Mouse (Mus musculus): ENCODE results near the gene Ppp1ca. TPM values are rescaled to one million over a fixed set of nuclear protein-coding genes. Genes with fewer than 3 reads are reported as not detected.

The Ppp1ca gene
- total and polyA plus RNA-seq, 3 experiments, result 389 to 635 (median 502) TPM

GRCm38 (mm10) chr19:4187303-4187702, 4.6 kb upstream of the Ppp1ca start:
- in situ Hi-C loops (cut with MboI; ENCODE audit: low pct_ligation_motif_present, low pct_unique_long_range_greater_than_20kb, low sequenced_read_pairs), result no loop called here
- dilution Hi-C loops (cut with MboI; ENCODE audit: extremely low pct_ligation_motif_present, extremely low pct_unique_long_range_greater_than_20kb, low sequenced_read_pairs), result no loop called here
- Histone ChIP-seq H3K27ac (ENCODE audit: insufficient read depth, low read depth) (0 out of 2 replicates have a peak overlapping the region, but pooled peaks have one; percentile 2), H3K9ac (ENCODE audit: insufficient read depth, low read depth) (no peak overlapping the region), H3K4me1 (ENCODE audit: control insufficient read depth in 1 of 2, insufficient read depth in 2 of 2) (peaks cover 27 to 71% of the 10 kb centered on the region in 2 experiments), H3K27me3 (replicated peaks) (no peaks in the 10 kb centered on the region), H3K9me3 (replicated peaks; ENCODE audit: low read length) (no peaks in the 10 kb centered on the region), H3K36me3 (replicated peaks in 1 of 2; ENCODE audit: control insufficient read depth in 1 of 2, insufficient read depth in 1 of 2, low read length in 1 of 2) (peaks cover 55 to 69% of the 10 kb centered on the region in 2 experiments), H3K79me2 (replicated peaks; ENCODE audit: control insufficient read depth, extremely low read depth, insufficient read depth, poor library complexity, severe bottlenecking) (peaks cover 23% of the 10 kb centered on the region), H3K4me2 (ENCODE audit: insufficient read depth, low read depth, poor library complexity, severe bottlenecking) (peak overlapping the region; percentile 18), H3K4me3 (replicated peaks in 1 of 3; ENCODE audit: low read depth in 2 of 3, low read length in 2 of 3, poor library complexity in 1 of 3) (peak overlapping the region in 1 of 3 experiments; percentile 41)
- DNase-seq (ENCODE audit: extremely low read depth), result no peak
- no peak for TF ChIP-seq ELF1 (IDR thresholded peaks at IDR 0.05; ENCODE audit: low read depth, low read length)
- TF ChIP-seq E2F4 (IDR thresholded peaks at IDR 0.05; ENCODE audit: insufficient replicate concordance, low read depth, low read length), result no peak
- TF ChIP-seq RAD21 (IDR thresholded peaks at IDR 0.05; ENCODE audit: low read depth, low read length), result no peak
- no peak for TF ChIP-seq POLR2AphosphoS2 (IDR thresholded peaks at IDR 0.05; ENCODE audit: low read depth, low read length)
- no peak for TF ChIP-seq MAZ (IDR thresholded peaks at IDR 0.05; ENCODE audit: low read depth, low read length)
- no peak for TF ChIP-seq ZC3H11A (IDR thresholded peaks at IDR 0.05; ENCODE audit: low read depth, low read length)
- TF ChIP-seq NRF1 (IDR thresholded peaks at IDR 0.05; ENCODE audit: low read depth, low read length), result no peak
- TF ChIP-seq POLR2A (IDR thresholded peaks at IDR 0.05; ENCODE audit: low read depth, low read length), result no peak
- no peak for TF ChIP-seq CHD2 (IDR thresholded peaks at IDR 0.05; ENCODE audit: low read length)
- TF ChIP-seq ZKSCAN1 (IDR thresholded peaks at IDR 0.05; ENCODE audit: borderline replicate concordance, low read depth, low read length), result no peak

GRCm38 (mm10) chr19:4189051-4189620, 2.7 kb upstream of the Ppp1ca start:
- H3K27ac ChIP-seq (ENCODE audit: insufficient read depth, low read depth), result peak overlapping the region; percentile 1; the same call in 1 of the 2 replicates

GRCm38 (mm10) chr19:4190831-4191334, 982 bp upstream of the Ppp1ca start, which contains the start of gene Tbc1d10c:
Gene Tbc1d10c, minus strand, starts transcription at chr19:4191284.
- Histone ChIP-seq H3K79me2 (replicated peaks; ENCODE audit: control insufficient read depth, extremely low read depth, insufficient read depth, poor library complexity, severe bottlenecking) (peaks cover 46% of the 10 kb centered on the region), H3K4me1 (ENCODE audit: control insufficient read depth in 1 of 2, insufficient read depth in 2 of 2) (peaks cover 19 to 65% of the 10 kb centered on the region in 2 experiments), H3K27ac (ENCODE audit: insufficient read depth, low read depth) (peak within 1 kb of the TSS; percentile 82)
- TF ChIP-seq ZKSCAN1 (IDR thresholded peaks at IDR 0.05; ENCODE audit: borderline replicate concordance, low read depth, low read length) (no peak), PAX5 (IDR thresholded peaks at IDR 0.05; ENCODE audit: low read length) (no peak), MAZ (IDR thresholded peaks at IDR 0.05; ENCODE audit: low read depth, low read length) (peak; percentile 98), CHD1 (IDR thresholded peaks at IDR 0.05; ENCODE audit: low read depth, low read length) (no peak), RAD21 (IDR thresholded peaks at IDR 0.05; ENCODE audit: low read depth, low read length) (no peak; the same call in 1 of the 2 replicates), MEF2A (IDR thresholded peaks at IDR 0.05; ENCODE audit: borderline replicate concordance, low read depth, low read length) (peak; percentile 69), NELFE (IDR thresholded peaks at IDR 0.05; ENCODE audit: low read depth, low read length) (no peak), USF2 (conservative IDR thresholded peaks at IDR 0.05; ENCODE audit: low read depth, low read length) (no peak), TCF12 (IDR thresholded peaks at IDR 0.05; ENCODE audit: low read depth, low read length) (peak; percentile 69; the same call in 1 of the 2 replicates), E2F4 (IDR thresholded peaks at IDR 0.05; ENCODE audit: insufficient replicate concordance, low read depth, low read length) (no peak), MAFK (IDR thresholded peaks at IDR 0.05; ENCODE audit: insufficient replicate concordance, low read length) (no peak), JUN (IDR thresholded peaks at IDR 0.05; ENCODE audit: insufficient read depth, low read depth, low read length) (no peak), UBTF (IDR thresholded peaks at IDR 0.05; ENCODE audit: low read depth, low read length) (0 out of 2 replicates have a peak, but pooled peaks have one; percentile 23), KAT2A (IDR thresholded peaks at IDR 0.05; ENCODE audit: insufficient replicate concordance, low read length) (no peak), ZMIZ1 (IDR thresholded peaks at IDR 0.05; ENCODE audit: low read depth, low read length) (no peak), CTCF (conservative IDR thresholded peaks at IDR 0.05 in 1 of 2, IDR thresholded peaks at IDR 0.05 in 1 of 2; ENCODE audit: low read depth in 2 of 2, low read length in 2 of 2) (no peak), GABPA (IDR thresholded peaks at IDR 0.05; ENCODE audit: insufficient replicate concordance, low read depth, low read length) (no peak)

More at GRCm38 (mm10) chr19:4189051-4189620, 2.7 kb upstream of the Ppp1ca start:
- in situ Hi-C loops (cut with MboI; ENCODE audit: low pct_ligation_motif_present, low pct_unique_long_range_greater_than_20kb, low sequenced_read_pairs) (no loop called here), dilution Hi-C loops (cut with MboI; ENCODE audit: extremely low pct_ligation_motif_present, extremely low pct_unique_long_range_greater_than_20kb, low sequenced_read_pairs) (no loop called here)
- Histone ChIP-seq H3K4me2 (ENCODE audit: insufficient read depth, low read depth, poor library complexity, severe bottlenecking) (peak overlapping the region; percentile 37), H3K9me3 (replicated peaks; ENCODE audit: low read length) (no peaks in the 10 kb centered on the region), H3K9ac (ENCODE audit: insufficient read depth, low read depth) (peak overlapping the region; percentile 34; the same call in 1 of the 2 replicates), H3K4me3 (replicated peaks in 1 of 3; ENCODE audit: low read depth in 2 of 3, low read length in 2 of 3, poor library complexity in 1 of 3) (peak overlapping the region; percentile 20 to 86 (median 33)), H3K27me3 (replicated peaks) (no peaks in the 10 kb centered on the region), H3K36me3 (replicated peaks in 1 of 2; ENCODE audit: control insufficient read depth in 1 of 2, insufficient read depth in 1 of 2, low read length in 1 of 2) (peaks cover 48 to 63% of the 10 kb centered on the region in 2 experiments), H3K4me1 (ENCODE audit: control insufficient read depth in 1 of 2, insufficient read depth in 2 of 2) (peaks cover 26 to 67% of the 10 kb centered on the region in 2 experiments), H3K79me2 (replicated peaks; ENCODE audit: control insufficient read depth, extremely low read depth, insufficient read depth, poor library complexity, severe bottlenecking) (peaks cover 41% of the 10 kb centered on the region)
- TF ChIP-seq MEF2A (IDR thresholded peaks at IDR 0.05; ENCODE audit: borderline replicate concordance, low read depth, low read length) (no peak), SIN3A (IDR thresholded peaks at IDR 0.05; ENCODE audit: low read length) (no peak)
- DNase-seq (ENCODE audit: extremely low read depth), result no peak

More at GRCm38 (mm10) chr19:4190831-4191334, 982 bp upstream of the Ppp1ca start, which contains the start of gene Tbc1d10c:
- peak within 1 kb of the TSS; percentile 74 for H3K9ac ChIP-seq (ENCODE audit: insufficient read depth, low read depth)
- H3K36me3 ChIP-seq (replicated peaks in 1 of 2; ENCODE audit: control insufficient read depth in 1 of 2, insufficient read depth in 1 of 2, low read length in 1 of 2), result peaks cover 48 to 63% of the 10 kb centered on the region in 2 experiments
- in situ Hi-C loops (cut with MboI; ENCODE audit: low pct_ligation_motif_present, low pct_unique_long_range_greater_than_20kb, low sequenced_read_pairs) (no loop called here), dilution Hi-C loops (cut with MboI; ENCODE audit: extremely low pct_ligation_motif_present, extremely low pct_unique_long_range_greater_than_20kb, low sequenced_read_pairs) (no loop called here)
- no peaks in the 10 kb centered on the region for H3K27me3 ChIP-seq (replicated peaks)
- H3K9me3 ChIP-seq (replicated peaks; ENCODE audit: low read length), result no peaks in the 10 kb centered on the region
- H3K4me2 ChIP-seq (ENCODE audit: insufficient read depth, low read depth, poor library complexity, severe bottlenecking), result peak within 1 kb of the TSS; percentile 70
- H3K4me3 ChIP-seq (replicated peaks in 1 of 3; ENCODE audit: low read depth in 2 of 3, low read length in 2 of 3, poor library complexity in 1 of 3), result peak within 1 kb of the TSS; percentile 86 to 89 (median 87)
- DNase-seq (ENCODE audit: extremely low read depth), result peak; percentile 88

Measured in CH12.LX (cell line).